In genomic region chr2:136624490-136624850, GRCm38 (mm10) we compare ENCODE assay signal across 28 mouse cellular contexts.
DNase-seq lines count a peak whose midpoint lies in the region; ATAC-seq and TF ChIP-seq lines count a peak whose summit lies in the region.
"Had no signal": no experiment of that assay in that cellular context is flagged by ENCODE, and none has a peak within 500 bp of the region (broad histone marks: within the 10 kb centered on the region; RNA-seq: fewer than 3 reads in every experiment).

No protein-coding gene starts in this region.

- H3K36me3 ChIP-seq in limb, embryonic 12.5 days, result no peaks in the 10 kb centered on the region
- H3K36me3 ChIP-seq in limb, embryonic 10.5 days, result no peaks in the 10 kb centered on the region
- no peaks in the 10 kb centered on the region for H3K36me3 ChIP-seq in limb, embryonic 13.5 days
- H3K36me3 ChIP-seq: embryonic facial prominence, embryonic 15.5 days; forebrain, embryonic 12.5 days; forebrain, embryonic 15.5 days; G1E; heart, embryonic 12.5 days; heart, embryonic 15.5 days; hindbrain, embryonic 10.5 days; hindbrain, embryonic 13.5 days; intestine, embryonic 15.5 days had no signal

- TF ChIP-seq POLR2A in brain, embryonic 14.5 days (IDR thresholded peaks at IDR 0.05; ENCODE audit: borderline replicate concordance, extremely low read depth, insufficient read depth, insufficient read length, poor library complexity, severe bottlenecking), result no peak

- no peak overlapping the region for H3K4me2 ChIP-seq in limb, embryonic 12.5 days
- no peak overlapping the region for H3K4me2 ChIP-seq in limb, embryonic 13.5 days (replicated peaks)
- H3K4me2 ChIP-seq: embryonic facial prominence, embryonic 15.5 days; forebrain, embryonic 12.5 days; forebrain, embryonic 15.5 days; heart, embryonic 12.5 days; heart, embryonic 15.5 days; hindbrain, embryonic 13.5 days; intestine, embryonic 15.5 days had no signal

- H3K4me1 ChIP-seq in limb, embryonic 12.5 days (replicated peaks), result peaks cover 8% of the 10 kb centered on the region
- no peaks in the 10 kb centered on the region for H3K4me1 ChIP-seq in limb, embryonic 10.5 days
- peaks cover 10% of the 10 kb centered on the region for H3K4me1 ChIP-seq in limb, embryonic 13.5 days
- H3K4me1 ChIP-seq: embryonic facial prominence, embryonic 15.5 days; forebrain, embryonic 15.5 days; heart, embryonic 12.5 days; heart, embryonic 15.5 days; hindbrain, embryonic 13.5 days; intestine, embryonic 15.5 days had no signal

- no peak for DNase-seq in limb, embryonic 10.5 days (ENCODE audit: low spot score)
- peak; percentile 21 for DNase-seq in brain, embryonic 14.5 days (ENCODE audit: low read depth)
- no peak for DNase-seq in cerebellum, postnatal 4 days (ENCODE audit: low spot score in 2 of 2)
- DNase-seq in left cerebral cortex, postnatal 25 days (ENCODE audit: low spot score in 2 of 2), result no peak
- DNase-seq: adrenal gland, adult 2 months; adrenal gland, postnatal 14 days; B cell, adult 2 months; cerebellum, adult 11-12 months; cerebellum, adult 8-10 months; cerebellum, postnatal 10 days; cerebellum, postnatal 36 days; gastrocnemius, postnatal 25 days; heart, adult 18-20 months; heart, postnatal 10 days; heart, postnatal 36 days had no signal

- H3K9ac ChIP-seq in limb, embryonic 12.5 days (replicated peaks), result no peak overlapping the region
- no peak overlapping the region for H3K9ac ChIP-seq in limb, embryonic 13.5 days
- H3K9ac ChIP-seq: embryonic facial prominence, embryonic 15.5 days; forebrain, embryonic 12.5 days; forebrain, embryonic 15.5 days; heart, embryonic 12.5 days; heart, embryonic 15.5 days; hindbrain, embryonic 13.5 days; intestine, embryonic 15.5 days had no signal

- no peak for TF ChIP-seq CTCF in brain, embryonic 14.5 days (IDR thresholded peaks at IDR 0.05; ENCODE audit: borderline replicate concordance, extremely low read depth, insufficient read depth, insufficient read length)

- H3K27me3 ChIP-seq in limb, embryonic 12.5 days, result no peaks in the 10 kb centered on the region; the same call in 1 of the 2 replicates
- no peaks in the 10 kb centered on the region for H3K27me3 ChIP-seq in limb, embryonic 10.5 days (ENCODE audit: low read depth, poor library complexity, severe bottlenecking)
- no peaks in the 10 kb centered on the region for H3K27me3 ChIP-seq in limb, embryonic 13.5 days
- H3K27me3 ChIP-seq: CH12.LX; embryonic facial prominence, embryonic 15.5 days; forebrain, embryonic 12.5 days; forebrain, embryonic 15.5 days; heart, embryonic 12.5 days; heart, embryonic 15.5 days; hindbrain, embryonic 13.5 days; intestine, embryonic 15.5 days had no signal

- no peak for ATAC-seq in limb, embryonic 12.5 days (ENCODE audit: insufficient number of reproducible peaks, insufficient read depth, low FRiP score, low TSS enrichment, low read depth)
- peak; percentile 32; the same call in 1 of the 2 replicates for ATAC-seq in limb, embryonic 13.5 days (ENCODE audit: low FRiP score, low read depth)
- ATAC-seq: forebrain, embryonic 15.5 days; hindbrain, embryonic 16.5 days; intestine, embryonic 15.5 days had no signal

- H3K27ac ChIP-seq in limb, embryonic 12.5 days, result 0 out of 2 replicates have a peak overlapping the region, but pooled peaks have one; percentile 7
- no peak overlapping the region for H3K27ac ChIP-seq in limb, embryonic 10.5 days
- no peak overlapping the region for H3K27ac ChIP-seq in limb, embryonic 13.5 days
- H3K27ac ChIP-seq: embryonic facial prominence, embryonic 15.5 days; forebrain, embryonic 12.5 days; forebrain, embryonic 15.5 days; heart, embryonic 15.5 days; hindbrain, embryonic 10.5 days; hindbrain, embryonic 13.5 days; intestine, embryonic 15.5 days had no signal

- H3K4me3 ChIP-seq in limb, embryonic 12.5 days (replicated peaks), result no peak overlapping the region
- no peak overlapping the region for H3K4me3 ChIP-seq in limb, embryonic 10.5 days
- H3K4me3 ChIP-seq in limb, embryonic 13.5 days, result no peak overlapping the region
- H3K4me3 ChIP-seq: embryonic facial prominence, embryonic 15.5 days; forebrain, embryonic 12.5 days; forebrain, embryonic 15.5 days; heart, embryonic 12.5 days; heart, embryonic 15.5 days; hindbrain, embryonic 10.5 days; hindbrain, embryonic 13.5 days; intestine, embryonic 15.5 days had no signal

- H3K9me3 ChIP-seq in limb, embryonic 12.5 days, result no peaks in the 10 kb centered on the region
- no peaks in the 10 kb centered on the region for H3K9me3 ChIP-seq in limb, embryonic 10.5 days (replicated peaks)
- no peaks in the 10 kb centered on the region for H3K9me3 ChIP-seq in limb, embryonic 13.5 days
- H3K9me3 ChIP-seq: embryonic facial prominence, embryonic 15.5 days; forebrain, embryonic 12.5 days; forebrain, embryonic 15.5 days; heart, embryonic 12.5 days; heart, embryonic 15.5 days; hindbrain, embryonic 10.5 days; hindbrain, embryonic 13.5 days; intestine, embryonic 15.5 days had no signal

- intact Hi-C loops in left cerebral cortex, postnatal 25 days (cut with DNase I), result no loop called here
